Mouse (Mus musculus) bone marrow, adult 2 months (tissue): ENCODE measurements around the gene E130114P18Rik. TPM values are rescaled to one million over a fixed set of nuclear protein-coding genes. Genes with fewer than 3 reads are reported as not detected.

Source experiments
- H3K27ac ChIP-seq: fragments of 200-500 bp; 2 replicates; pipeline ENCODE4 v1.5.1; 2012; ENCODE audit warnings: low read depth, mild to moderate bottlenecking, control low read depth, inconsistent platforms, low read length; ENCODE audit not compliant: control insufficient read depth, poor library complexity, insufficient read depth
- H3K4me1 ChIP-seq: fragments of 200-500 bp; 2 replicates; pipeline ENCODE4 v1.6.1; 2011; ENCODE audit warnings: low read length; ENCODE audit not compliant: control insufficient read depth, insufficient read depth
- H3K4me3 ChIP-seq: fragments of 200-500 bp; replicated peaks from 2 replicates; pipeline ENCODE3; 2011; ENCODE audit warnings: mild to moderate bottlenecking, low read depth, low read length, control low read depth; ENCODE audit not compliant: control insufficient read depth
- CTCF ChIP-seq: fragments of 200-500 bp; IDR thresholded peaks from 2 replicates; pipeline ENCODE4 v1.5.1; 2011; ENCODE audit warnings: low read length, control low read depth; ENCODE audit not compliant: control insufficient read depth, insufficient read depth
- POLR2A ChIP-seq: fragments of 200-500 bp; IDR thresholded peaks from 2 replicates; pipeline ENCODE4 v1.6.1; 2011; ENCODE audit warnings: low read depth, mild to moderate bottlenecking, control low read depth, low read length, borderline replicate concordance; ENCODE audit not compliant: control insufficient read depth
- WGBS: fragments of 180-500 bp; shearing (Covaris S2); methylation state at CpG from one replicate; pipeline ENCODE4 v1.1.7; 2018; 5-methylcytosine and 5-hydroxymethylcytosine counted together
- polyA plus RNA-seq: library from polyadenylated mRNA; stranded (reverse); fragments of >200 nt; gene quantifications from 2 replicates; pipeline ENCODE4 v1.2.4, GENCODE M21; 2011; ENCODE audit warnings: low replicate concordance; ENCODE audit not compliant: missing spikeins, insufficient read depth, insufficient read length

E130114P18Rik gene
- polyA plus RNA-seq, 1 experiment, result not detected

- 79% methylated on average over 7 of the region's 7 CpGs for WGBS
- H3K27ac ChIP-seq, result no peak overlapping the region
- TF ChIP-seq CTCF (no peak), POLR2A (no peak)
- H3K4me3 ChIP-seq, result no peak overlapping the region
- no peaks in the 10 kb centered on the region for H3K4me1 ChIP-seq
These were observed 192.7 kb downstream of the E130114P18Rik start for GRCm38 (mm10) chr4:97585170-97585569.

DNA sequence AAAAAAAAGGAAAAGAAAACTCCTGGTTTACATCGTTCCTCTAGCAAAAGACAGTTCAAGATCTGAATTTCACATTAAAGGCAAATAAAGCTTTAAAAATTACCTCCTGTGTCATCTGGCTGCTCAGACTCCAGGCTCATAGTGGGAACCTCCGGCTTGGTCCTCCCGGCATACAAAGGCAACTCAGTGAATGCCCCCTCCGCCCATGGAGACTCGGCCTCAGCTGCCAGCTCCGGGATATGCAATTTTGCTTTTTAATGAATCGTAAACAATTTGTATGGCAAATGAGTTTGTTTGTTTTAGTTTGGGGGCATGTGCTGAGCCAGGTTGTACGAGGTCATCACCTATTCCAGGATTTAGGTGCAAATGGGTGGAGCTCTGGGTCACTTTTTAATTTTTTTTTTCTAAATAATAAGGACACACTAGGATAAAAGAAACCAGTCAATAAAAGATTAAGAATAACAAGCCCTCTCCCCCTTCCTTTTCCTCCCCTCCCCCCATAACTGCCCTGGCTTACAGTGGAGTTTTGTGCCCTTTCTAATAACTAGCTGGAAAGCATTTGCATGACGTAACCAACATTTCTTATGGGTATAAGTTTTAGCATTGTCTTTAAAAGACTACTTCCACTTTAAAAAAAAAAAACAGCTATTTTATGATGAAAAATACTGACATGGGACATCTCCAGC is 193.3 kb downstream of the E130114P18Rik start:
- TF ChIP-seq POLR2A, result no peak
- no peak for TF ChIP-seq CTCF
- 81% methylated on average over 9 of the region's 9 CpGs for WGBS
- Histone ChIP-seq H3K27ac (no peak overlapping the region), H3K4me3 (no peak overlapping the region), H3K4me1 (no peaks in the 10 kb centered on the region)

DNA sequence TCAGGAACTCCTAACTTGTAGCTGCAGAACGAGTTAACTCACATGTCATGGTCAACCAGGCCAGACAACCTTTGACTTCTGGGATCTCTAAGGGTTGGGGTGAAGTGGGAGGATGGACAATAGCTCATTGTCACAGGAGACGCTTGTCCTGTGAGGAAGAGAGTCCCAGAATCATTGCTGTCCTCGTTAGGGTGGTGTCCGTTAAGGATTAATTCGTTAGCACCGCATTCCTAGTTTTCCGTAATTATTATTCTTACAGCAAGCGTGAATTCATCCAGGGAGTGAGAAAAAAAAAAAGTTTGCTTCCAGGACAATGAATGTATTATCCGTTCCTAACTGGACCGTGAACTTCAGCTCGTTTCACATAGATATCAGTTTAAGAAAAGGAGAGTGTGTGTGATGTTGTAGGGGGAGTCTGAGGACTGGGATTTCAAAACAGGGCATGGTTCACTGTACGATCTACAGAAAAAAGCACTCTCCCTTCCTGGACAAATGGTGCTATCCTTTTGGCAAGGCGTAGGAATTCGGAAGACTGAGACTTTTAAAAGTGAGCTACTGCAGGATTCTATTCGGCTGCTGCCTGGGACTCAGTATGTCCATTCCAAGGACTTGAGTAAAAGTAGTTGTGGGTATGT is 195.0 kb downstream of the E130114P18Rik start:
- WGBS, result 85% methylated on average over 15 of the region's 15 CpGs
- TF ChIP-seq POLR2A (no peak), CTCF (no peak)
- Histone ChIP-seq H3K4me3 (no peak overlapping the region), H3K4me1 (no peaks in the 10 kb centered on the region), H3K27ac (no peak overlapping the region)

DNA sequence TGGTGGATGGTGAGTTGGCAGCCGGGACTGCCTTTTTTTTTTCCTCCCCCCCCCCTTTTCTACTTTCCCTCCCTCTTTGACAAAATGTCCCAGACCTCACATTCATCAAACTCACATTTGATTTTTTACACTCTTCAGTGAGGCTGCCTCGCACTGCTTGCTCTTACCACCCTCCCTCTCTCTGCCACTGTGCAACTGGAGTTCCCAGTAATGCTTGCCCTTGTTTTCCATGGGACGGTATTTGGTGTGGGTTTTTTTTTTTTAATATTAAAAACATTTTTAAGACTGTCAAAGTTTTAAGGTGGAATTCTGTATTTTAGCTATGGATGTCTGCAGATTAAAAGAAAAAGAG is 195.8 kb downstream of the E130114P18Rik start:
- no peak for TF ChIP-seq CTCF
- WGBS, result 88% methylated on average over 3 of the region's 3 CpGs
- Histone ChIP-seq H3K4me1 (no peaks in the 10 kb centered on the region), H3K27ac (no peak overlapping the region), H3K4me3 (no peak overlapping the region)

- no peak overlapping the region for H3K4me3 ChIP-seq
- TF ChIP-seq POLR2A, result no peak
- TF ChIP-seq CTCF, result no peak
- H3K27ac ChIP-seq, result no peak overlapping the region
- no peaks in the 10 kb centered on the region for H3K4me1 ChIP-seq
- 78% methylated on average over 12 of the region's 12 CpGs for WGBS
These were observed 196.4 kb downstream of the E130114P18Rik start for GRCm38 (mm10) chr4:97581314-97582063.

GRCm38 (mm10) chr4:97580906-97581305 is 197.0 kb downstream of the E130114P18Rik start:
- H3K27ac ChIP-seq, result no peak overlapping the region
- H3K4me1 ChIP-seq, result no peaks in the 10 kb centered on the region
- TF ChIP-seq POLR2A (no peak), CTCF (no peak)
- 91% methylated on average over 7 of the region's 7 CpGs for WGBS
- H3K4me3 ChIP-seq, result no peak overlapping the region

GRCm38 (mm10) chr4:97578571-97579165 is 199.2 kb downstream of the E130114P18Rik start:
- 88% methylated on average over 9 of the region's 9 CpGs for WGBS

DNA sequence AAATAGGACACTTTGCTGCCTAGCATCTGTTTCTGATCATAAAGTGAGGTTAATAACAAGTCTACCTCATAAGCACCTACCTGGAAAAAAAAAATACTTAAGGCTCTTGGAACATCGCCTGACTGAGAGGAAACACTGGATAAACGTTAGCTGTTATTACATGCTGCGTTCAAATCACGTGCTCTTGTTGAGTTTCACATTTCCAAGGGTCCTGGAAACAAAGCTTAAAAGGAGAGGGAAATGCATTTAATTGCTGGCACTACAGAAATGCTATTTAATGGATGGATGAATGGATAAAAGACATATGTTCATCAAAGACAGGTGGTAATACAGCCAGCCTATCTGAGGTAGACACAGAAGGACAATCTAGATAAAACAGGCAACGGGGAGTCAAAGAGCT is 200.4 kb downstream of the E130114P18Rik start:
- H3K27ac ChIP-seq, result no peak overlapping the region
- H3K4me3 ChIP-seq, result no peak overlapping the region
- no peaks in the 10 kb centered on the region for H3K4me1 ChIP-seq
- 80% methylated on average over 5 of the region's 5 CpGs for WGBS
- TF ChIP-seq CTCF (no peak), POLR2A (no peak)

More at GRCm38 (mm10) chr4:97578571-97579165, 199.2 kb downstream of the E130114P18Rik start:
- no peaks in the 10 kb centered on the region for H3K4me1 ChIP-seq
- TF ChIP-seq POLR2A, result no peak
- TF ChIP-seq CTCF, result no peak
- H3K27ac ChIP-seq, result no peak overlapping the region
- H3K4me3 ChIP-seq, result no peak overlapping the region
